Mouse (Mus musculus) intestine, postnatal 0 days (tissue): ENCODE data around the gene Aire. TPM values are rescaled to one million over a fixed set of nuclear protein-coding genes. Genes with fewer than 3 reads are reported as not detected.

Source experiments
- ATAC-seq: fragments of 200-750 bp; cut with Nextera tagmentation; 2 replicates; pipeline ENCODE4 v1.8.0; 2017; ENCODE audit warnings: mild to moderate bottlenecking, moderate TSS enrichment, moderate library complexity
- H3K27ac ChIP-seq: fragments of 300-500 bp; sonication (generic); 2 replicates; pipeline ENCODE4 v1.5.1; 2014; ENCODE audit warnings: mild to moderate bottlenecking, low read depth, low read length, moderate library complexity
- H3K27me3 ChIP-seq: fragments of 300-500 bp; sonication (generic); replicated peaks from 2 replicates; pipeline ENCODE4 v1.6.1; 2014; ENCODE audit warnings: low read length, mixed read lengths; ENCODE audit not compliant: control insufficient read depth, insufficient read depth
- H3K36me3 ChIP-seq: fragments of 300-500 bp; sonication (generic); 2 replicates; pipeline ENCODE4 v1.6.1; 2014; ENCODE audit warnings: mild to moderate bottlenecking, moderate library complexity; ENCODE audit not compliant: control insufficient read depth, insufficient read depth
- H3K4me1 ChIP-seq: fragments of 300-500 bp; sonication (generic); replicated peaks from 2 replicates; pipeline ENCODE4 v1.6.1; 2014; ENCODE audit warnings: antibody characterized with exemption, low read length, mixed read lengths; ENCODE audit not compliant: control insufficient read depth, insufficient read depth
- H3K4me2 ChIP-seq: fragments of 300-500 bp; sonication (generic); replicated peaks from 2 replicates; pipeline ENCODE4 v1.6.1; 2014; ENCODE audit warnings: low read depth, mild to moderate bottlenecking, moderate library complexity
- H3K4me3 ChIP-seq: fragments of 300-500 bp; sonication (generic); 2 replicates; pipeline ENCODE4 v1.5.1; 2014; ENCODE audit warnings: low read depth, low read length
- H3K9ac ChIP-seq: fragments of 300-500 bp; sonication (generic); 2 replicates; pipeline ENCODE4 v1.6.1; 2014; ENCODE audit warnings: mild to moderate bottlenecking, low read depth, low read length
- H3K9me3 ChIP-seq: fragments of 300-500 bp; sonication (generic); 2 replicates; pipeline ENCODE4 v1.6.1; 2016; ENCODE audit warnings: mixed run types; ENCODE audit not compliant: control insufficient read depth
- CTCF ChIP-seq: sonication (generic); IDR thresholded peaks from 2 replicates; pipeline ENCODE4 v1.5.1; 2016; ENCODE audit warnings: low read depth, mild to moderate bottlenecking, control low read depth, antibody characterized with exemption, moderate library complexity
- WGBS: fragments of 180-500 bp; shearing (Covaris S2); extraction: QIAGEN DNeasy Blood & Tissue Kit; methylation state at CpG from one replicate; pipeline ENCODE4 v1.1.7; 2014; 5-methylcytosine and 5-hydroxymethylcytosine counted together
- polyA plus RNA-seq: library from polyadenylated mRNA; unstranded; fragments of >200 nt; fragmentation: Nextera tagmentation; extraction: Ambion mirVana; gene quantifications from 2 replicates; pipeline ENCODE4 v1.2.1, GENCODE M21; 2015

The Aire gene
- polyA plus RNA-seq, 1 experiment from 2014 or later, result 0.04 TPM

DNA sequence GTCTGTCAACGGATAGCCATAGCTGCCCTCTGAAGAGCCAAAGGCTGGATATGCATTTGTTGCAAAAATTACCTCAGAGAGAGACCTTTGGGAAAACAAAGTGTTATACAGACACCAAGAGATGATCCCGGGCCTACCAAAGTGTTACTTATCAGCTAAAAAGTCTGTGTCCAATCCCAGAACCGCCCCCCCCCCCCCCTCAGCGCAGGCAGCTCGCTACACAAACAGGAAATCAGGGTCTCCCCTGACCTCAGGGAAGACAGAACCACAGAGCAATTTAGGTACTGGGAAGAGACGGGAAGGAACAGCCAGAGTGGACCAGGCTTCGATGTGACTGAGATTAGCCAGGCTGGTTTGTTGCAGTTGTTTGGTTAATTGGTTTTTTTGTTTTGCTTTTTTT lies 36.2 kb downstream of the Aire start:
- H3K4me3 ChIP-seq, result no peak overlapping the region
- TF ChIP-seq CTCF, result no peak
- no peak for ATAC-seq
- no peak overlapping the region for H3K9ac ChIP-seq
- H3K4me1 ChIP-seq, result peaks cover 19% of the 10 kb centered on the region
- no peak overlapping the region; the same call in 1 of the 2 replicates for H3K27ac ChIP-seq
- H3K4me2 ChIP-seq, result peak overlapping the region; percentile 27; the same call in 1 of the 2 replicates
- H3K27me3 ChIP-seq, result no peaks in the 10 kb centered on the region
- no peaks in the 10 kb centered on the region for H3K9me3 ChIP-seq
- H3K36me3 ChIP-seq, result peaks cover 8% of the 10 kb centered on the region
- 12% methylated on average over 7 of the region's 7 CpGs for WGBS

- H3K27me3 ChIP-seq, result no peaks in the 10 kb centered on the region
- H3K4me3 ChIP-seq, result no peak overlapping the region
- H3K4me1 ChIP-seq, result peaks cover 19% of the 10 kb centered on the region
- H3K9ac ChIP-seq, result no peak overlapping the region
- no peaks in the 10 kb centered on the region for H3K9me3 ChIP-seq
- peaks cover 21% of the 10 kb centered on the region for H3K36me3 ChIP-seq
- peak overlapping the region; percentile 27 for H3K4me2 ChIP-seq
- peak overlapping the region; percentile 81 for H3K27ac ChIP-seq
- TF ChIP-seq CTCF, result no peak
- WGBS, result 55% methylated on average over 4 of the region's 4 CpGs
- no peak for ATAC-seq
These were observed 37.5 kb downstream of the Aire start for GRCm38 (mm10) chr10:78005791-78006438.

DNA sequence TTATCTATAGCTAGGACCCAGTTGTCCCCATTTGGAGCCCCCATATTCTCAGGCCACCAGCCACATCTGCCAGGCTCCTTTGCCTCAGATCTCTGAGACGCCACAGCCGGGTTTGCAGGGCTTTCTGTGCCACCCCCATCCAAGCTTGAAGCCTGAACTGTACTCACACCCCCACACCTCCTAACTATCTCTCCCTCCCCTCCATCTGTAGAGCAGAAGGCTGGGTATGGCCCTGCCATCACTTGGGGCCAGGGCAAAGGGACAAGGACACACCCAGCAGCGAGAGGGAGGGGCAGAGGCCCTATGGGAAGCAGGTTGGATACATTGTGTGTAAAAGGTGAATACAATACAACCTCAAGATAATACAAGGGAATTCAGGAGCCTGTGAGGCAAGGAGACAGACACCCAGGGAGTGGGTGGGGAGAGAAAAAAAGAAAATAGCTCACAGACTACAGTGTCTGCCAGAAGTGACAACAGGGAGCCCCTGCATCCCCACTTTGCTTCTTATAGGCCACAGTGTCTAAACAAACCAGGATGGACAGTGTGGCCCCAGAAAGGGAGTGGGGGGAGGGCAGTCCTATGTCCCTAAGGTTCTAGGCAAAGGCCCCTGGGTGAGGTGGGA lies 38.8 kb downstream of the Aire start:
- Histone ChIP-seq H3K36me3 (peaks cover 34% of the 10 kb centered on the region), H3K4me2 (peak overlapping the region; percentile 46), H3K4me1 (peaks cover 19% of the 10 kb centered on the region), H3K9ac (no peak overlapping the region), H3K27me3 (no peaks in the 10 kb centered on the region), H3K27ac (peak overlapping the region; percentile 81), H3K9me3 (no peaks in the 10 kb centered on the region), H3K4me3 (no peak overlapping the region)
- TF ChIP-seq CTCF, result no peak
- WGBS, result 34% methylated on average over 3 of the region's 3 CpGs
- ATAC-seq, result peak; percentile 50

- Histone ChIP-seq H3K4me3 (no peak overlapping the region), H3K9ac (no peak overlapping the region), H3K4me1 (peaks cover 7% of the 10 kb centered on the region), H3K27me3 (no peaks in the 10 kb centered on the region), H3K36me3 (peaks cover 57% of the 10 kb centered on the region), H3K4me2 (no peak overlapping the region), H3K27ac (no peak overlapping the region), H3K9me3 (no peaks in the 10 kb centered on the region)
- no peak for TF ChIP-seq CTCF
- no peak for ATAC-seq
- 95% methylated on average over 2 of the region's 2 CpGs for WGBS
These were observed 41.1 kb downstream of the Aire start for GRCm38 (mm10) chr10:78002316-78002715.

DNA sequence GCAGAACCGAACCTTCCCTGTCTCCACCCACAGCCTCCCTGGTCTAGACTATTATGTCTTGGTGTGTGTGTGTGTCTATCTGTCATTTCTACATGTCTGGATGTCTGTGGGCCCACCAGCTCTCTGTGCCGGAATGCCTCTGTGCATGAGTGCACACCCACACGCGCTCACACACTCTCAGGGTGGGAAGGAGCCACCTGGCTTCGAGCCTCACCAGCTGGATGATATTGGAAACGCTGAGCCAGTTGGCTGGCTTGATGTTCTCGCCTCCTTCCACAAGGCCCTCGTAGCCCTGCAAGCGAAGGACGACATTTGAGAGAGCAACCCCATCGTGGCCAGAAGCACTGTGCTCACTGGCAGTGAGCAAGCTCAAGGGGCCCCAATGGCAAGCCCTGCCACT lies 41.6 kb downstream of the Aire start:
- no peaks in the 10 kb centered on the region for H3K9me3 ChIP-seq
- no peak overlapping the region for H3K9ac ChIP-seq
- WGBS, result 85% methylated on average over 11 of the region's 11 CpGs
- no peak for ATAC-seq
- peaks cover 62% of the 10 kb centered on the region for H3K36me3 ChIP-seq
- peaks cover 7% of the 10 kb centered on the region for H3K4me1 ChIP-seq
- H3K4me2 ChIP-seq, result no peak overlapping the region
- no peaks in the 10 kb centered on the region for H3K27me3 ChIP-seq
- no peak overlapping the region for H3K27ac ChIP-seq
- TF ChIP-seq CTCF, result no peak
- H3K4me3 ChIP-seq, result no peak overlapping the region

GRCm38 (mm10) chr10:78000200-78000599 lies 43.2 kb downstream of the Aire start:
- Histone ChIP-seq H3K4me1 (peaks cover 3% of the 10 kb centered on the region; the same call in 1 of the 2 replicates), H3K4me2 (no peak overlapping the region), H3K4me3 (no peak overlapping the region), H3K27me3 (no peaks in the 10 kb centered on the region), H3K9ac (no peak overlapping the region), H3K27ac (no peak overlapping the region), H3K9me3 (no peaks in the 10 kb centered on the region), H3K36me3 (peaks cover 78% of the 10 kb centered on the region)
- 89% methylated on average over 5 of the region's 5 CpGs for WGBS
- no peak for TF ChIP-seq CTCF
- no peak for ATAC-seq
